Comparison of ENCODE assay signal across 26 mouse cellular contexts in the genomic region with DNA sequence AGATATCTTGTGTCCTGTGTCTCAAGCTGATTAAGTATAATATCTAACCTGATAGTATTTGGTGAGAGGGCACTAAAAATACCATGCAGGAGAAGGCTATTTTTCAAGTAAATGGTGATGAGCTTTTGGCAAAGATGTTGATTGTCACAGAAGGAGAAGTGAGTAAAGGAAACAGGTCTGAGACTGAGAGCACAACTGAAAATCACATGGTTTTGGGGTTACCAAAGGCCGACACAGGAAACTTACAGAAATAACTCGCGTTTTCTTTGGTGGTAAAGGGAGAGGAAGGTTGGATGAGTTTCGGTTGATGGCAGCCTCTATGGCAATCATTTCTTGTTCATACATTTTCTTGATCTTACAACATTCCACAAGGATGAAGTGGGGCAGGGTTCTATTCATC. TPM values are rescaled to one million over a fixed set of nuclear protein-coding genes. Genes with fewer than 3 reads are reported as not detected.
DNase-seq lines count a peak whose midpoint lies in the region; ATAC-seq and TF ChIP-seq lines count a peak whose summit lies in the region.
"Had no signal": no experiment of that assay in that cellular context is flagged by ENCODE, and none has a peak within 500 bp of the region (broad histone marks: within the 10 kb centered on the region; RNA-seq: fewer than 3 reads in every experiment).

No protein-coding gene starts in this region.

- no peaks in the 10 kb centered on the region for H3K79me2 ChIP-seq in macrophage (ENCODE audit: inconsistent target)

- peak overlapping the region; percentile 87 for H3K27ac ChIP-seq in bone marrow macrophage, adult 2 months (ENCODE audit: insufficient read depth, low read depth, low read length)
- peak overlapping the region; percentile 92 for H3K27ac ChIP-seq in macrophage
- H3K27ac ChIP-seq in forebrain, postnatal 0 days (ENCODE audit: low read depth, low read length) = no peak overlapping the region
- H3K27ac ChIP-seq: embryonic facial prominence, embryonic 15.5 days; forebrain, embryonic 10.5 days; heart, adult 2 months; heart, embryonic 15.5 days; hindbrain, embryonic 10.5 days; hindbrain, embryonic 14.5 days had no signal

- ATAC-seq in forebrain, postnatal 0 days = no peak
- ATAC-seq: forebrain, embryonic 14.5 days had no signal

- TF ChIP-seq POLR2A in bone marrow macrophage, adult 2 months (IDR thresholded peaks at IDR 0.05; ENCODE audit: borderline replicate concordance, low read depth, low read length) = no peak

- H3K4me2 ChIP-seq in forebrain, postnatal 0 days (ENCODE audit: low read depth) = no peak overlapping the region
- H3K4me2 ChIP-seq: embryonic facial prominence, embryonic 15.5 days; heart, embryonic 11.5 days; heart, embryonic 15.5 days; hindbrain, embryonic 14.5 days had no signal

- H3K9ac ChIP-seq in forebrain, postnatal 0 days = no peak overlapping the region
- H3K9ac ChIP-seq: embryonic facial prominence, embryonic 15.5 days; heart, embryonic 15.5 days; hindbrain, embryonic 14.5 days had no signal

- DNase-seq in 416B (ENCODE audit: low read depth) = peak; percentile 70
- DNase-seq in splenic B cell, adult 2 months (ENCODE audit: low read depth, low spot score) = peak; percentile 6
- DNase-seq in gastrocnemius, postnatal 10 days = no peak
- DNase-seq in forebrain, postnatal 0 days = no peak
- DNase-seq: cerebellum, adult 18-20 months; cerebellum, adult 9-11 months; cerebellum, postnatal 36 days; embryo, embryonic 11 days; heart, adult 2 months; heart, postnatal 14 days had no signal

- WGBS in macrophage (ENCODE audit: missing documents) = 3% methylated on average over 4 of the region's 4 CpGs
- WGBS in forebrain, postnatal 0 days = 93% methylated on average over 4 of the region's 4 CpGs

- H3K27me3 ChIP-seq in splenic B cell, adult 2 months (ENCODE audit: control insufficient read depth, insufficient read depth, low read length, poor library complexity, severe bottlenecking) = no peaks in the 10 kb centered on the region
- no peaks in the 10 kb centered on the region for H3K27me3 ChIP-seq in forebrain, postnatal 0 days (ENCODE audit: insufficient read depth, low read length)
- H3K27me3 ChIP-seq: embryonic facial prominence, embryonic 15.5 days; heart, embryonic 15.5 days had no signal

- TF ChIP-seq CTCF in bone marrow macrophage, adult 2 months (IDR thresholded peaks at IDR 0.05; ENCODE audit: low read depth, low read length) = no peak
- TF ChIP-seq CTCF in forebrain, postnatal 0 days (IDR thresholded peaks at IDR 0.05; ENCODE audit: low read depth) = no peak

- no peak overlapping the region for H3K4me3 ChIP-seq in bone marrow macrophage, adult 2 months (ENCODE audit: insufficient read depth, low read length)
- no peak overlapping the region for H3K4me3 ChIP-seq in macrophage (ENCODE audit: inconsistent target)
- no peak overlapping the region for H3K4me3 ChIP-seq in forebrain, postnatal 0 days (ENCODE audit: low read depth, low read length)
- H3K4me3 ChIP-seq: embryonic facial prominence, embryonic 15.5 days; erythroblast, embryonic 14.5 days; forebrain, embryonic 10.5 days; heart, adult 2 months; heart, embryonic 15.5 days; hindbrain, embryonic 10.5 days had no signal

- H3K9me3 ChIP-seq in forebrain, postnatal 0 days (ENCODE audit: low read length) = no peaks in the 10 kb centered on the region
- H3K9me3 ChIP-seq: embryonic facial prominence, embryonic 15.5 days; forebrain, embryonic 10.5 days; G1E; heart, embryonic 15.5 days; hindbrain, embryonic 10.5 days had no signal

- peaks cover 29% of the 10 kb centered on the region for H3K36me3 ChIP-seq in macrophage (ENCODE audit: inconsistent target)
- no peaks in the 10 kb centered on the region for H3K36me3 ChIP-seq in splenic B cell, adult 2 months (ENCODE audit: control insufficient read depth, insufficient read depth, low read length, poor library complexity, severe bottlenecking)
- peaks cover 10% of the 10 kb centered on the region for H3K36me3 ChIP-seq in forebrain, postnatal 0 days (ENCODE audit: insufficient read depth)
- H3K36me3 ChIP-seq: embryonic facial prominence, embryonic 15.5 days; heart, embryonic 15.5 days had no signal

- H3K4me1 ChIP-seq in bone marrow macrophage, adult 2 months (ENCODE audit: control insufficient read depth, insufficient read depth, low read length) = peaks cover 35% of the 10 kb centered on the region
- no peaks in the 10 kb centered on the region for H3K4me1 ChIP-seq in forebrain, postnatal 0 days (ENCODE audit: insufficient read depth)
- H3K4me1 ChIP-seq: embryonic facial prominence, embryonic 15.5 days; heart, embryonic 15.5 days had no signal

RNA-seq across cellular contexts. Expression of gene Pik3cb, which starts 50.5 kb away (rescaled TPM):
- polyA plus RNA-seq in bone marrow macrophage, adult 2 months (2012; ENCODE audit: insufficient read depth, insufficient read length, missing spikeins) = 13.4 and 15.6 TPM in 2 replicates
- 100 to 1,000 TPM in 3 of 26 experiments, 10 to 100 TPM in 23; 30.2 to 120 (median 44.9) TPM for total RNA-seq in macrophage (2018; cell fraction: chromatin; rRNA removed)
- 10 to 100 TPM; 19.4 to 48.1 (median 24.5) TPM for total RNA-seq in macrophage (2018; cell fraction: cytosol; rRNA removed)
- total RNA-seq in macrophage (2018; cell fraction: nucleus; rRNA removed) = 10 to 100 TPM; 34.0 to 72.5 (median 44.1) TPM
- 14.2 to 21.3 TPM (median 19.7 TPM) in 3 replicates for polyA plus RNA-seq in macrophage (2018)
- 1 to 10 TPM; 3.7 to 4.7 TPM for total RNA-seq in gastrocnemius, postnatal 10 days (2021)
- total RNA-seq in forebrain, postnatal 0 days (2014; rRNA removed) = 5.4 and 5.7 TPM in 2 replicates
- polyA plus RNA-seq in forebrain, postnatal 0 days (2015; fragmentation: Nextera tagmentation; extraction: Ambion mirVana) = 2.1 and 2.2 TPM in 2 replicates

RNA-seq across cellular contexts. Expression of gene Gm1123, which starts 54.4 kb away (rescaled TPM):
- polyA plus RNA-seq in bone marrow macrophage, adult 2 months (2012; ENCODE audit: insufficient read depth, insufficient read length, missing spikeins) = 0.36 TPM in 1 of 2 replicates, not detected in the other
- 1 to 10 TPM in 2 of 26 experiments, under 1 TPM in 4, not detected in 20; 0.55 to 1.5 (median 0.88) TPM for total RNA-seq in macrophage (2018; cell fraction: chromatin; rRNA removed)
- under 1 TPM in 2 of 26 experiments, not detected in 24; 0.09 to 0.10 TPM for total RNA-seq in macrophage (2018; cell fraction: cytosol; rRNA removed)
- total RNA-seq in macrophage (2018; cell fraction: nucleus; rRNA removed) = 1 to 10 TPM in 3 of 26 experiments, under 1 TPM in 5, not detected in 18; 0.40 to 2.7 (median 0.81) TPM
- polyA plus RNA-seq in macrophage (2018) = not detected in 3 replicates
- total RNA-seq in gastrocnemius, postnatal 10 days (2021) = not detected
- total RNA-seq in forebrain, postnatal 0 days (2014; rRNA removed) = 0.29 TPM in 1 of 2 replicates, not detected in the other
- not detected in 2 replicates for polyA plus RNA-seq in forebrain, postnatal 0 days (2015; fragmentation: Nextera tagmentation; extraction: Ambion mirVana)
- total RNA-seq: adrenal gland, adult 18-20 months; adrenal gland, postnatal 14 days; gastrocnemius, adult 8-10 months; gastrocnemius, postnatal 4 days; heart, adult 2 months; heart, postnatal 14 days had no signal
- polyA plus RNA-seq: embryonic facial prominence, embryonic 11.5 days; embryonic facial prominence, embryonic 15.5 days; erythroblast, embryonic 14.5 days; forebrain, embryonic 10.5 days; forebrain, embryonic 14.5 days; G1E; heart, adult 2 months; hindbrain, embryonic 10.5 days had no signal

Comparison
In these comparisons a context has a peak if more than half of its experiments do, and no peak if none do; other contexts are left out.
1. DNase-seq: peak in 416B (single experiment) and splenic B cell, adult 2 months (single experiment); none in gastrocnemius, postnatal 10 days (single experiment) and forebrain, postnatal 0 days (single experiment).